Mouse (Mus musculus): ENCODE measurements around the gene Mrps26.

DNA sequence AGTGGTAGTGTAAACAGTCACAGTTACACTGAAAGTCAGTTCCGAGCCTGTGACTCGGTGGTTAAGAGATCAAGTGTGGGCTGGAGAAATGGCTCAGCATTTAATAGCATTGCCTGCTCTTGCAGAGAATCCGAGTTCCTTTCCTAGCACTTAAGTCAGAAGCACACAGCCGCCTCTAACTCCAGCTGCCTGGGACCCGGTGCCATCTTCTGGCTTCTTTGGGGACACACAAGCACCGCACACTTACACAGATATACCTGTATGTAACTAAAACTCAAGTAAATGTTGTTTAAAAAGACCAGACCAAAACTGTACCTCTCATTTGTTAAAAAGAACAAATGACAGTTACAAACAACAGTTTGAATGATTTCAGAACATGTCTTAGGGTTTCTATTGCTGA is 35.1 kb upstream of the Mrps26 start:
- TF ChIP-seq POLR2A (IDR thresholded peaks at IDR 0.05; ENCODE audit: extremely low read depth, insufficient read depth, low read length) (no peak), CTCF (IDR thresholded peaks at IDR 0.05; ENCODE audit: extremely low read depth, insufficient read depth, low read length) (no peak)
